Mouse (Mus musculus) midbrain, embryonic 11.5 days (tissue): Measurements from ENCODE around the gene Pkd1l2. TPM values are rescaled to one million over a fixed set of nuclear protein-coding genes. Genes with fewer than 3 reads are reported as not detected.

ENCODE experiments used
- ATAC-seq: fragments of 200-750 bp; cut with Nextera tagmentation; 2 replicates; pipeline ENCODE4 v1.8.0; 2017; ENCODE audit warnings: moderate TSS enrichment, moderate library complexity; ENCODE audit not compliant: low FRiP score
- DNase-seq: peaks from one replicate; pipeline ENCODE4 v3.0.0; 2015; ENCODE audit warnings: low spot score; ENCODE audit errors: missing footprints
- H3K27ac ChIP-seq: fragments of 300-500 bp; sonication (generic); 2 replicates; pipeline ENCODE4 v1.5.1; 2014; ENCODE audit warnings: low read depth, low read length
- H3K27me3 ChIP-seq: fragments of 300-500 bp; sonication (generic); 2 replicates; pipeline ENCODE4 v1.6.1; 2014; ENCODE audit warnings: mild to moderate bottlenecking, low read length, moderate library complexity, mixed read lengths; ENCODE audit not compliant: control insufficient read depth, insufficient read depth
- H3K36me3 ChIP-seq: fragments of 300-500 bp; sonication (generic); 2 replicates; pipeline ENCODE4 v1.6.1; 2014; ENCODE audit warnings: mild to moderate bottlenecking, low read length, moderate library complexity, mixed read lengths; ENCODE audit not compliant: control insufficient read depth, insufficient read depth
- H3K4me1 ChIP-seq: fragments of 300-500 bp; sonication (generic); 2 replicates; pipeline ENCODE4 v1.6.1; 2014; ENCODE audit warnings: low read length; ENCODE audit not compliant: control insufficient read depth, insufficient read depth
- H3K4me2 ChIP-seq: fragments of 300-500 bp; sonication (generic); 2 replicates; pipeline ENCODE4 v1.6.1; 2014; ENCODE audit warnings: mild to moderate bottlenecking, moderate library complexity
- H3K4me3 ChIP-seq: fragments of 300-500 bp; sonication (generic); 2 replicates; pipeline ENCODE4 v1.5.1; 2014; ENCODE audit warnings: low read depth, low read length
- H3K9ac ChIP-seq: fragments of 300-500 bp; sonication (generic); 2 replicates; pipeline ENCODE4 v1.6.1; 2014; ENCODE audit warnings: low read length
- H3K9me3 ChIP-seq: fragments of 300-500 bp; sonication (generic); 2 replicates; pipeline ENCODE4 v1.6.1; 2016; ENCODE audit warnings: low read length; ENCODE audit not compliant: control insufficient read depth
- WGBS: fragments of 180-500 bp; shearing (Covaris S2); extraction: QIAGEN DNeasy Blood & Tissue Kit; methylation state at CpG from one replicate; pipeline ENCODE4 v1.1.7; 2014; 5-methylcytosine and 5-hydroxymethylcytosine counted together
- polyA plus RNA-seq: library from polyadenylated mRNA; unstranded; fragments of >200 nt; fragmentation: Nextera tagmentation; extraction: Ambion mirVana; gene quantifications from 2 replicates; pipeline ENCODE4 v1.2.1, GENCODE M21; 2014

The Pkd1l2 gene
- polyA plus RNA-seq, 1 experiment from 2014 or later, result not detected

DNA sequence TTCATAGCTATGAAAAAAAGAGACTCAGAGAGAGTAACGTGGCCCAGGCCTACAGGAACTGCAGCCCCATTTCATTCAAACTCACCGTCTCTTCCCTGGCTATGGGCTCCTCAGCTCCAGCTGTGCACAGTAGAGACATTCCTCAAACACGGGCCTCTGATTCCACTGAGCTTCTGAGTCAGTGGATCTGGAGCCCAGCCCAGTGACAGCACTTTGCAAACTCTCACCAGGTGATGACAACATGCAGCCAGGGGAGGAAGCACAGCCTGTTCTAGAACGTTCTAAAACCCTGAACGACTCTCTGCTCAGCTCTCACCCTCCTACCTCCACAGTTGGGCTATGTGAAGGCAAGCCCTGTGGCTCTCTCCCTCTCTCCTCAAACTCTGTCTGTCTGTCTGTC, 11.8 kb upstream of the Pkd1l2 start:
- no peak for ATAC-seq
- peaks cover 3% of the 10 kb centered on the region; the same call in 1 of the 2 replicates for H3K4me1 ChIP-seq
- no peak overlapping the region for H3K27ac ChIP-seq
- H3K9ac ChIP-seq, result no peak overlapping the region
- DNase-seq, result no peak
- H3K9me3 ChIP-seq, result no peaks in the 10 kb centered on the region
- no peaks in the 10 kb centered on the region for H3K27me3 ChIP-seq
- H3K4me3 ChIP-seq, result no peak overlapping the region
- 64% methylated on average over 5 of the region's 5 CpGs for WGBS
- H3K4me2 ChIP-seq, result no peak overlapping the region
- no peaks in the 10 kb centered on the region for H3K36me3 ChIP-seq

DNA sequence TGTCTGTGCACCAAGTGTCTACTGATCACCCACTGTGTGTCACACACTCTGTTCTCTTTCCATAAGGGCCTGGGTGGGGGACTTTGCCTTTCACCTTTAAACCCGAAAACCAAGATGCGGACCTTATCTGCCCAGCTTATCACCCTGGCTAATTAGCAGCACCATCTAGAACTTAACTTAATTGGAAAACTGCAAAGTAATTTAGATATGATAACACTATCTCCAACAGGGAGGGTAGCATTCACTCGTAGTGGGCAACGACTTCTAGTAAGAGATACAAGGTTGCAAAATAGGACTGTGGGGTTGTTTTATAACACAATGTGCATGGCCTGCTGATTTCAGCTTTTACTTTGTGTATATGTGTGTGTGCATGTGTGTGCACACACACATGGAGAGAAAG, 7.6 kb upstream of the Pkd1l2 start:
- Histone ChIP-seq H3K36me3 (no peaks in the 10 kb centered on the region), H3K4me1 (no peaks in the 10 kb centered on the region), H3K9me3 (no peaks in the 10 kb centered on the region), H3K27ac (no peak overlapping the region), H3K9ac (no peak overlapping the region), H3K4me3 (no peak overlapping the region), H3K27me3 (no peaks in the 10 kb centered on the region), H3K4me2 (no peak overlapping the region)
- ATAC-seq, result no peak
- no peak for DNase-seq
- WGBS, result 90% methylated on average over 4 of the region's 4 CpGs

DNA sequence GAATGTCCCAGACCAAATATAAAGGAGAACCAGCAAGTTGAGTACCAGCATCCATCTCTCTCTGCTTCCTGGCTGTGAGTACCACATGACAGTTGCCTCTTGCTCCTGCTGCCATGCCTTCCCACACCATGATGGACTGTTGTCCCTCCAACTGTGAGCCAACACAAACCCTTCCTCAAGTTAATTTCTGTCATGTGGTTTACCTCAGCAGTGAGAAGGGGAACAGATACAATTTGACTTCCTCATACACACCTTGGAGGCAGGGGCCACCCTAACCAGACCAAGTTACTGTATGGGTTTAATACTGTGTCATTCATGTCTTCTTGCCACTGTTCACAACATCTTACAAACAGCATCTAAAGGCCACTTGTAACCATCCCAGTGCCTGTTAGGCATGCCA, 4.8 kb upstream of the Pkd1l2 start:
- no peaks in the 10 kb centered on the region for H3K36me3 ChIP-seq
- no peak overlapping the region for H3K27ac ChIP-seq
- no peak for ATAC-seq
- no peak for DNase-seq
- H3K4me3 ChIP-seq, result no peak overlapping the region
- H3K9me3 ChIP-seq, result no peaks in the 10 kb centered on the region
- no peak overlapping the region for H3K4me2 ChIP-seq
- no peaks in the 10 kb centered on the region for H3K27me3 ChIP-seq
- no peak overlapping the region for H3K9ac ChIP-seq
- H3K4me1 ChIP-seq, result no peaks in the 10 kb centered on the region

GRCm38 (mm10) chr8:117085521-117085920, 3.3 kb upstream of the Pkd1l2 start:
- Histone ChIP-seq H3K9ac (no peak overlapping the region), H3K36me3 (no peaks in the 10 kb centered on the region), H3K9me3 (no peaks in the 10 kb centered on the region), H3K4me1 (no peaks in the 10 kb centered on the region), H3K27ac (no peak overlapping the region), H3K4me3 (no peak overlapping the region), H3K27me3 (no peaks in the 10 kb centered on the region), H3K4me2 (no peak overlapping the region)
- ATAC-seq (no peak), DNase-seq (no peak)
- WGBS, result 68% methylated on average over 8 of the region's 8 CpGs

- H3K27me3 ChIP-seq, result no peaks in the 10 kb centered on the region
- DNase-seq (no peak), ATAC-seq (no peak)
- H3K9me3 ChIP-seq, result no peaks in the 10 kb centered on the region
- H3K4me1 ChIP-seq, result no peaks in the 10 kb centered on the region
- H3K4me3 ChIP-seq, result no peak overlapping the region
- no peak overlapping the region for H3K4me2 ChIP-seq
- H3K36me3 ChIP-seq, result no peaks in the 10 kb centered on the region
- H3K27ac ChIP-seq, result no peak overlapping the region
- WGBS, result 85% methylated on average over 9 of the region's 9 CpGs
- H3K9ac ChIP-seq, result no peak overlapping the region
Measured at GRCm38 (mm10) chr8:117082947-117083559, 804 bp upstream of the Pkd1l2 start.

GRCm38 (mm10) chr8:117079652-117080051, 2.6 kb downstream of the Pkd1l2 start:
- no peaks in the 10 kb centered on the region for H3K9me3 ChIP-seq
- WGBS, result 88% methylated on average over 14 of the region's 14 CpGs
- H3K4me3 ChIP-seq, result no peak overlapping the region
- no peaks in the 10 kb centered on the region for H3K27me3 ChIP-seq
- no peaks in the 10 kb centered on the region for H3K36me3 ChIP-seq
- no peak for DNase-seq
- H3K4me1 ChIP-seq, result no peaks in the 10 kb centered on the region
- no peak overlapping the region for H3K27ac ChIP-seq
- no peak overlapping the region for H3K4me2 ChIP-seq
- H3K9ac ChIP-seq, result no peak overlapping the region
- ATAC-seq, result no peak

DNA sequence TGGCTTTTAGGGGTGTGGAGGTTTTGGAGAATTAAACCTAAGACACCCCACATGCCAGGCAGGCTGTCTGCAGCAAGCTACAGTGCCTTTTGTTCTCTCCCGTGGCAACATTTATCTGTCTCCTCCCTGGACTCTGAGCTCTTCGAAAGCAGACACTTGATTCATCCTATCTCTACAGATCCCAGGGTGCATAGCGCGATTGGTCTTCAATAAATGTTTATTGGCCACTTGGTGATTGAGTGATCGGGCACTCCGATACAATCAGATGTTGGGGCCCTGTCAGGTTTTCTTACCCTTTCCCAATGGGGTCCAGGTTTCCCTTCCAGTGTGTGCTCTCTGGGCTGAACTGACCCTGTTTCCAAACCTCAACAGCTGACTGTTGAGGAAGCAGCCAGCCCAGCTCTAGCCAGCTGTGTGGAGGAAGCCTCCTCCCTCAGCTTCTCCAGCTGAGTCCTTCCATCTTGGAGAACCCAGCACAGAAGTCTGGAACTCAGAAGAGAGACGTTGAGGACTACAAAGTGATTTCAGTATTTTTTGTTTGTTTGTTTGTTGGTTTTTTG, 3.8 kb downstream of the Pkd1l2 start:
- Histone ChIP-seq H3K27me3 (no peaks in the 10 kb centered on the region), H3K9me3 (no peaks in the 10 kb centered on the region), H3K4me2 (no peak overlapping the region), H3K27ac (no peak overlapping the region), H3K9ac (no peak overlapping the region), H3K4me3 (no peak overlapping the region), H3K4me1 (no peaks in the 10 kb centered on the region), H3K36me3 (no peaks in the 10 kb centered on the region)
- WGBS, result 80% methylated on average over 7 of the region's 7 CpGs
- no peak for ATAC-seq
- no peak for DNase-seq

DNA sequence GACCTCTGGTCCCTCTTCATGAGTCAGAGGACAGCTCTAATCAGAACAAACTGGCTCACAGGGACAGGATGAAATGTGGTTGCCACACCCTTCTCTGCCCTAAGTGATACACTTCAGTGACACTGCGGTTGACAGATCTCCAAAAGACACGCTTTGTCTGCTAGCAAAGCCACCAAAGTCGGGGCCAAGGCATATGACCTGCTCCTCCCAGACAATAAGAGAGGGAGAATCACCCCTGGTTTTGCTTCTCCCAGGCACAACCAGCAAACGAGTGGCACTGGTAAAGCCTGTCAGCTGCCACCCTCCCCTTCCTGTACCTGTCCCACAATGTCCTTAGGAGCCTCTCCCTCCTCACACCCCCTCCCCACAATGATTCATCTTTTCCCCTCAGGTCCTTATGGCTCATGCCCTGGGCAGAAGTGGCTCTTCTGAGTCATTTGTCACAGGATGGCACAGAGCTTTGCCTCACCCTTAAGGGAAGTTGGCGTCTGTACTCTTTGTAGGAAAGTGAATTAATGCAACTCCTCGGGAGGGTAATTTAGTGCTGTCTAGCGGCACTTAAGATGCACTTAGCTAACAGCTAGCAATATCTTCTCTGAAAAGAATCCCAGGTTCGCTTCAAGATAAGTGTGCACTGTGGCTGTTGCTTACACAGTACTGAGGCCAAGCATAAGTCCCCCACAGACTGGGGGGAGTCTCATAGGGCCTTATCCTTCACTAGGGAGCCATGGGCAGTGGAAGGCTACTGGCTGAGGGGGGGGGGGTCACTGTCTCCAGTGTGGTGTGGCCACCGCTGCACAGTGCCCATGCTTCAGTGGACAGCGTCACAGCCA, 7.7 kb downstream of the Pkd1l2 start:
- Histone ChIP-seq H3K27me3 (no peaks in the 10 kb centered on the region), H3K27ac (no peak overlapping the region), H3K4me3 (no peak overlapping the region), H3K36me3 (no peaks in the 10 kb centered on the region), H3K4me2 (no peak overlapping the region), H3K4me1 (no peaks in the 10 kb centered on the region), H3K9ac (no peak overlapping the region), H3K9me3 (no peaks in the 10 kb centered on the region)
- DNase-seq, result peak; percentile 57
- WGBS, result 73% methylated on average over 10 of the region's 10 CpGs
- ATAC-seq, result no peak

GRCm38 (mm10) chr8:117069708-117070107, 12.5 kb downstream of the Pkd1l2 start:
- ATAC-seq (no peak), DNase-seq (no peak)
- WGBS, result 82% methylated on average over 1 of the region's 1 CpGs
- no peaks in the 10 kb centered on the region for H3K36me3 ChIP-seq
- no peaks in the 10 kb centered on the region for H3K9me3 ChIP-seq
- H3K4me3 ChIP-seq, result no peak overlapping the region
- no peaks in the 10 kb centered on the region for H3K4me1 ChIP-seq
- no peak overlapping the region for H3K27ac ChIP-seq
- H3K9ac ChIP-seq, result no peak overlapping the region
- H3K4me2 ChIP-seq, result no peak overlapping the region
- no peaks in the 10 kb centered on the region; the same call in 1 of the 2 replicates for H3K27me3 ChIP-seq
